Mouse (Mus musculus): ENCODE data around the gene Agbl4. TPM values are rescaled to one million over a fixed set of nuclear protein-coding genes. Genes with fewer than 3 reads are reported as not detected.
"Not testable (repeated sequence)": the region's sequence is repeated elsewhere in the genome, so short reads cannot be mapped to it uniquely, and the experiment has no call there.

Agbl4 gene
- total RNA-seq, 2 experiments from 2014 or later: 10.5 to 12.5 TPM

DNA sequence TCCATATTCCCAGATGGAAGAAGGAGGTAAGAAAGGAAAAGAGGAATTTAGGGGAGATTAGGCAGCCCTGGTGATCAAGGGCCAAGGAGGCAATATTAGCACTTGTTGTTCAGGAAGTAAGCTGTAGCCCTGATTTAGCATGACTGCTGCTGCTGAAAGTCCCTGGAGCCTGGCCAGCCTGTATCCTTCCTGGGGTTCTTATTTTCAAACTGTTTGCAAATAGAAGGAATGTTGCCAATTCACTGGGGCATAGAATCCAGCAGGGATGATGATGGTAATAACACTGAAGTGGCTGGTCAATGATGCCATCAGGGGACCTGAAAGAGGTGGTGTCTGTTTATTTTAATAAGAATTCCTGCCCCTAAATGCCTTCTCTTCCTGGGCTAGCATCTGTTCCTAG, 518.6 kb downstream of the Agbl4 start:
- peak; percentile 12 to 18 for DNase-seq (ENCODE audit: low spot score in 2 of 2)

DNA sequence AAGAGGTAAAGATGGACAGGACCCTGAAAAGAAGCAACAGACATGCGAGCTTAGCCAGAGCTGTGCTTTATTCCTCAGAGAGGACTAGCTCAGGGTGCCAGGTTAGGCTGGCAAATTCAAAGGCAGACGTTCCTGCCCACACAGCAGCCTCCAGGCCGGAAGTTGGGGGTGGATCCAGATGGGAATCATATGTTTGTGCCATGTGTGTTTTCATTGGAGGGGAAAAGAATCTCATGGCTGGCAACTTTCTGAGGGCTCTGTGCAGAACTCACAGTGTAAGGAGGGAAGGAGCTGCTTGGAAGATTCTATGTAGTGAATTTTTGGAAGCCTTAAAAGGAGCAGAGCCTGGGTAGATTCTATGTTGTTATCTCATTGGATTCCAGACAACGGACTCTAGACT, 519.1 kb downstream of the Agbl4 start:
- DNase-seq (ENCODE audit: low spot score in 2 of 2): peak; percentile 65 to 85

DNA sequence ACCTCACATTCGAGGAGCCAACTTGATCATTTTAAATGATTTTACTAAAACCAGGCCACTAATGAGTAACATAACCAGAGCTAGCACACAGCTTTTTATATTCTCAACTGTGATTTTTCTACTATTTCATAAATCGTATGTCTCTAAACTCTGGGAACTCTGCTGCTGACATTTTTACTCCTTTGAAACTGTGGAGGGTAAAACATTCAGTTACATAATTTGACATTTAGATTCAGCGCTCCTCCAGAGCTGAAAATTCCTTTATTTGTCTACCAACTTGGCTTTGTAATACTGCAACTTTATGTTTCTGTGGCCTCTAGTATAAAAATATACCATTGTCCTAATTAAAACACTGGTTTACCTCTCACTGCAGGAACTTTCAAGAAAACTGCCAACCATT, 523.6 kb downstream of the Agbl4 start:
- DNase-seq (ENCODE audit: low spot score in 2 of 2): no peak

DNA sequence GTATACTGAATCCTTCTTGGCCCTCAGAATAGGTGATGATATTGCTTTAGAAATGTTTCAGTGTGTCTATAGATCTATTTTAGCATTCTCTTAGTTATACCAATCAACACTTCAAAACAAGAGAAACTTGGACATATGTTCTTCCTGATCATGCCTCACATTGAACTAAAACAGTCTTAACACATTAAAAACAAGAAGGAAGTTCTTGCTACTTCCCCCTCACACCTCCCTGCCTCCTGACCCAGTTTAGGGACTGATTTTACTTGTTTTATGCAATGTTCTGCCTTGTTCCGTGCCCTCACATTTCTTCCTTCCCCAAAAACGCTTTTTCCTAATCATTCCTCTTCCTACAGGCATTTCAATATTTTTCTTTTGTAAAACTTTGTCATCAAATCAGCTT, 604.2 kb downstream of the Agbl4 start:
- DNase-seq (ENCODE audit: low spot score in 2 of 2): no peak

DNA sequence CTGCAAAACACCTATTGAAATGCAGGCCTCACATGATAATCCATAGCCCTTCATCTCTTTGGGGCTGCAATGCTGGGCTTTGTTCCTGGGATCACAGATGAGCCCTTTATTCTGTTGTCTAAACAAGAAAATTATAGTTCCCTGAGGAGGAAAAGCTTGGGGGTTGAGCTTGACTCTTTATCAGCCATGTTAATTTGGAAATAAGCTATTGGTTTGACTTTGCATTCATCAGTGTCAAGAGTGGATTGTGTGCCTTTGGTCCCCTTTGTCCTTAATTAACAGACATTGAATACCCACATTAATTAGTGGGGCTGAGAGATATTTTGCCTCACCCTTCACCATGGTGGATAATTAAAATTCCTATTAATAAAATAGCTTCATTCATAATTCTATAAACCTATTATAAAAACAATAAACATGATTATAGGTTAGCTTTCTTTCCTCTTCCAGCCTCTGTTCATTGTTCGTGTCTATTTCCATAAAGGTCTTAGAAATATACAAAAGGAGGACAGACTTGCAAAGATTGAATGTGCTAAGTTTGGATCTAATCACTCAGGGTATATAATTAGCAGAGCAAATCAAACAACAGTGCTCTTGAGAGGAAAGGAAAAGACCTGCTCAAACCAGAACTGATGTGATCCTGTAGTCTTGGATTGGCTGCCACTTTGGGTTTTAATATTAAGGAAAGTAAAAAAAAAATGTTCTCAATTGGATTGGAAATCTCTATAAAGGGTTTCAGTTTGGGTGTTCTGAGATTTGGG, 607.4 kb downstream of the Agbl4 start:
- DNase-seq (ENCODE audit: low spot score in 2 of 2): no peak

DNA sequence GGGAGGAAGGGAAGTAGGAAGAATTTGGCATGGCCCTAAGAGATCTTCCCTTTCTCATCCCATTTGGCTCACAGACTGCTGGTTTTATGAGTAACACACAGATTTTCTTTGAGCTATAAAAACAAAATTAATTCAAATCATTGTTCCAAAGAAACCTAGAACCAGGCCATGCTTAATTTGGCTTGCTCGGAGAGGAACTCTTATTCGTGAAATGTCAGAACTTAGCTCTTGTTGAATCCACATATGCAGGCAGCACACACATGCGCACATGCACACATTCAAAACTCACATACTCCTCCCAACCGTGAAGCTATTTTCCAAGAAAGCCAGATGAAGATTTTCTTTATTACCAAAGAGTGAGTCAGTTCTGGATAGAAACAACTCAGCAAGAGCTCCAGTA, 621.9 kb downstream of the Agbl4 start:
- peak; percentile 6 to 57 for DNase-seq (ENCODE audit: low spot score in 2 of 2)

DNA sequence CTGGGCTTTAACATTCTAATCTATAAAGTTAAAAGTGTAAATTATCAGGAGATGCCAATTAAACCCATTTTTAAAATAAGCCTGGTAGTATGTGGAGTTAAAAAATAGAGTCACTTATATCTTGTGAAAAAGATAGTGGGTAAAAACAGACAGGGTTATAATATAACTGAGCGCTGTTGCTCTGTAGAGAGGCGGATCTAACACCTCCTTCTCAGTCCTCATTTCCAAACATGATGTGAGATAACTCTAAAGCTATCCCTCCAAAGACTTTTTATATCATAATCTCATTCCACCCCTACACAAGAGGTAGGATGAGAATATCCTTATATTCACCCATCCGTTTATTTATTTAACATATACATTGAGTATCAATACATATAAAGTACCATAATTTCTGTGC, 669.9 kb downstream of the Agbl4 start:
- no peak for DNase-seq (ENCODE audit: low spot score in 2 of 2)

DNA sequence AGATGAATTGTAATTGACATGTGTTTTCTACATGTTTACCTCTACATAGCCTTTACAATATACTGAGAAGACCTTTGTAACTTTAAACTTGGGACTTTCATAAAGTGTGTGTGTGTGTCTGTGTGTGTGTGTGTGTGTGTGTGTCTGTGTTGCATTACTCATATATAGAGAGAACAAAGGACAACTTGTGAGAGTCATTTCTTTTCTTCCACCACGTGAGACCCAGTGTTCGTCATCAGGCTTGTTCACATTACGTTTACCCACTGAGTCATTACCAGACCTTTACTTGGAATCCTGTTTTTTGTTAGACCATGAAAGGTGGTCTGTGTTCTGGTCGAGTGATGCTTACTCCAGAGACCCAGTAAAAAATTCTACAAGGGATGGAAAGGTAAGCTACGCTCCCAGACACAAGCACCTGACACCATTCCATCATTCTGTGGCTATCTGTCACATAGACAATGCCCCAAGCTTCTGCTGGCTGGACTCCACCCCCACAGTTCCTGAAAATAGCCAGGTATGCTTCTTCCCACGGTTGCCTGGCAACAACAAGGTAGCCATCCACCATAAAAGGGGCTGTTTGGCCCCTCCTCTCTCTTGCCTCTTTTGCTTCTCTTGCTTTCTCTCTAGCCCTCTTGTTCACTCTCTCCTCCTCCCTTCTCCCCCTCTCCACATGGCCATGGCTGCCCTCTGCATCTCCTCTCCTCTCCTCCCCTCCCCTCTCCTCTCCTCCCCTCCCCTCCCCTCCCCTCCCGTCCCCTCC, 676.5 kb downstream of the Agbl4 start:
- no peak for DNase-seq (ENCODE audit: low spot score in 2 of 2)

DNA sequence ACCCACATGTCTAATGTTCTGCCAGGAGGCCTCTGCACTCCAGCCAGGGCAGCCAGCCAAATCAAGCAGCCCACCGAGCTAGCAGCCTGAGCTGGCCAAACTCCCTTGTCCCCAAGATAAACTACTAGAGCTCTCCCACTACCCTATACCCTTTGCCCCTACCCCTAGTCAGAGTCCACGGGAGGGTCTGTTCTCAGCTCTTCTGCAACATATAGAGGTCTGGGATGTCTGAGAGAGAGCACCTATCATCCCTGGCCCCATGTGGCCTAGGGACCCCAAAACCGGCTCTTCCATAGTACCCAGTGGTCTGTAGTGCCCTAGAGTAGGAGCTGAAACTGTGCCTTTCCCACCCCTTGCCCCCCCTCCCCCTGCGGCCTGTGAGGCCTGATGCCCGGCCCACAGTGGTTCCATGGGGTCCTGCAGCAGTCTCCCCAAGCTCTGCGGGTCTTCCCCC, 677.3 kb downstream of the Agbl4 start:
- DNase-seq (ENCODE audit: low spot score in 2 of 2): no peak

DNA sequence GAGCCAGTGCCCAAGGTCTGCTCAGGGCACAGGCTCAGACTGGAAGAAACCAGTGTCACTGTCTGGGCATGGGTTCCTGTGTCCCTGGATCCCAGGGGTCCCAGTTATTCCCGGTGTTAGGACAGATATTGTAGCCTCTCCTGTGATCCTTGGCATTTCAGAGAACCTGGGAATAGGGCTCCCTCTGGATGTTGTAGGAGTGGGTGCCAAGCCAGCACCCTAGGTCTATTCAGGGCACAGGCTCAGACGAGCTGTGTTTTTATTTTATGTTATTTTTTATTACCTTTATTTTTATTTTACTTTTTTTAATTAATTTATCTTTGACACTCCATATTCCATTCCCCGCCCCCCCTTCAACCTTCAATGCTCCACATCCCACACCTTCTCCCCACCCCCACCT, 680.3 kb downstream of the Agbl4 start:
- no peak for DNase-seq (ENCODE audit: low spot score in 2 of 2)

DNA sequence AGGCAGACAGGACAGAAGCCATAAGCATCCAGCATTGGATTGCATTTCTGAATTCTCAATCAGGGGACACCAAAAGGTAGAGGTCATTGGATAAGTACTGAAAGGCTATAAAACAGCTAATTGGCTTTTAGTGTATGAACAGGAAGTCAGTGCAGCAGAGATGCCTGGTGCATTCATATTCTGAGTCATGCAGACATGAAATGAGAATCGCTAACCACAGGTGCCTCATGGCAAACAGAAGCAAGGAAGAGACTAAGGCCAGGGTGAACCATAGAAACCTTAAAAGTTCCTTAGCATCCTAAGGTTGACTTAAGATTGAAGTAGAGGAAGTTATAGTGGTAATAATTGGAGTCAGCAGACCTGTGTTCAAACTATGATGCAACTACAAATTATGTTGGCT, 687.9 kb downstream of the Agbl4 start:
- no peak for DNase-seq (ENCODE audit: low spot score in 2 of 2)

DNA sequence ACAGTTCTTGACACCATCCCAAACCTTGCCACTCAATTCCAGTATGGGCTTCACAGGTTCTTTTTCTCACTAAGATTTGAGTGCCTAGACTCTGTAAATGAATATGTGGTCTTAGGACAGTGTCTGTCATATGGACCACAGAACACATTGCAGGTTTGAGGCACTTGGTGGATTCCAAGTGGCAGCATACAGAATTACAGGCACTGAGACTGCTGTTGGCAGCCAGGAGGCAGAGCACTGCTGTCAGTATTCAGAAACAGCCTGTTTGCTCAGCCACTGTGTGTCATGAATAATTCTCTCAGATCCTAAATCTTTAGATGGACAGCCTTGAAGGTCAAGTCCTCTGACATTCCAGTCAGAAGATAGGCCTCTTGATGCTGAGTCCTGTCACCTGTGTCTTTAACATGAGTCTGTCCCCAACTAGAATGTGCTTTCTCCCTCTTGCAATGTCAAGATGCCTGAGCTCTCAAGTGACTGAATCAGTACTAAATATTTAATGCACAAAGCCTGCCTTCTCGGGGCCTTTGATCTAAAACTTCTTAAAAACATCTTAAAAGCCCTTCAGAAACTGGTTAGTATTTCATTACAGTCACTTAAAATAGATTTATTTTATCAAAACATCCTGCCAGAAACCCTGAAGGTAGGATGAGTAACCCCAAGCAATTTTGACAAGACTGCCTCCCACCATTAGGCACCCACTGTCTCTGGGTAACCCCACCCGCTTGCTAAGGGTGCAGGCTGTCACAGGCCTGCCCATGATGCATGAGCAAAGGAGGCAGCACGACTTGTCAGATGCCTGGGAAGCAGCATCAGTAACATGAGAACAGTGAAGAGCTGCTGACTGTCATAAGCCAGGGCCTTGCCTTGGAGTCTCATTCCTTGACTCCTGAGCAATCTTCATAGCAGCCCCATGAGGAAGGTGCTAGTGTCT, 739.0 kb downstream of the Agbl4 start:
- DNase-seq (ENCODE audit: low spot score in 2 of 2): peak in 1 of 2 experiments; percentile 9

DNA sequence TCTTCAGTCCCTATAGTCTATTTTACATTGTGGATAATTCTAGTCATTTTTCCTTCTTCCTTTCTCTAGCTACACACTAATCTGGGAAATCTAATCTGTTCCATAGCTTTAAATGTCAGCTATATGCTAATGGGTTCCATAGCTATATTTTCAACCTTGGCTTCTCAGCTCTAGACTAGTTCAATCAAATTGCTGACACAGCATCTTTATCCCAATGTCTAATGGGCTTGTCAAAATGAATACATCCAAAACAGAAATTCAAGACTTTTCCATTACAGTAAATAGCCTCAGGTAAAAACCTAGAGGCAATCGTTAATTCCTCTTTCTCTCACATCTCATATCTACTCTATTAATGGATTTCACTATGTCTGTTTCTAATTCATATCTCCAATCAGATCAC, 750.3 kb downstream of the Agbl4 start:
- no peak for DNase-seq (ENCODE audit: low spot score in 2 of 2)

DNA sequence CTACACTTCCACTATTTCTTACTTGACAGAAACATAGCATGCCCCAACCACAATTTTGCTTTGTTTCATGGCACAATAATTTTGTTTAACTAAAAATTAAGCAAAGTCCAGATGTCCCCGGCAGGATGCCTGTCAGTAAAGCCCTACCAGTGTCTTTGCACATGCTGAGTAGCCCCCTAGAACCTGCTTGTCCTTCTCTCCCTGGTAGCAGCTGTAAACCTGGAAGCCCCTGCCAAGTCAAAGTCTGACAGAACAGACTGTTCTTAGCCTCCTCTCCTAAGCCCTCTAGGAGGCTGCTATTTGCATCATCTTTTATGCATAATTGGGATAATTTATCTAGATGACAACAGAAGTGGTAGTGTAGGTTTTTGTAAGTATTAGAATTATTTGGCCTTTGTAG, 758.4 kb downstream of the Agbl4 start:
- DNase-seq (ENCODE audit: low spot score in 2 of 2): no peak

DNA sequence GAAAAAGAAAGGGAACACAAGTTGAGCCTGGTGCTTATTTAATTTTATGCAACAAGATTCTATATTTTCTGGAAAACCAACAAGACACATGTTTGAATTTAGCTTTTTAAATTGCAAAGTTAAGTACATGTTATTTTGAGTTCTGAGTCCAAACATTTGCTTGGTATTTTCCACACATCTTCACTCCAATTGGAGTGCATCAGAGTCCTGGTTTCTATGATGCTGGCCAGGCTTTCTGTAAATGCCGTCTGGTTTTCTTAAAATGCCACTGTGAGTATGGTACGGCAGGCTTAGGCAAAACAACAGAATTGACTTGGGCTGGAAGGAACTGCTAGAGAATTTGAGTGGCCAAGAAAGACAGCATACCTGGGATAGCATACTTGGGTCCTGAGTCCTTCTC, 784.0 kb downstream of the Agbl4 start:
- no peak for DNase-seq (ENCODE audit: low spot score in 2 of 2)

DNA sequence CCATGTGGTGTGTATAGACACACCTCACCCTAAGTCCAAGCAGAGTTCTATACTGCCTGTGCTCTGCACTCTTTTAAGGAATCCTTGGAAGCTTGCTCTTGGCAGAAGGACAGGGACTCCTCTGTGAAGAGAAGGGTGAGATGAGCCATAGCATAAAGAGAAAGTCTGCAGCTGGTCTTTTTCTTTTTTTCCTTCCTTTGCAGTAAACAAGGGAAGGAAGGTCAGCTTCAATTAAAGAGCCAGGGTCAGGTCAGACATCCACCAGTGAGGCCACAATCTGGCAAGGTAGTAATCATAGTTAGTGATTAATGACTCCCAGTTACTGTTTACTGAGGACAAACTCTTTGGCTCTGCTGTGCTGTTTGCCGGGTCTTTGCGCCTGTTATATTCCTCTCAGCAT, 802.6 kb downstream of the Agbl4 start:
- no peak for DNase-seq (ENCODE audit: low spot score in 2 of 2)

DNA sequence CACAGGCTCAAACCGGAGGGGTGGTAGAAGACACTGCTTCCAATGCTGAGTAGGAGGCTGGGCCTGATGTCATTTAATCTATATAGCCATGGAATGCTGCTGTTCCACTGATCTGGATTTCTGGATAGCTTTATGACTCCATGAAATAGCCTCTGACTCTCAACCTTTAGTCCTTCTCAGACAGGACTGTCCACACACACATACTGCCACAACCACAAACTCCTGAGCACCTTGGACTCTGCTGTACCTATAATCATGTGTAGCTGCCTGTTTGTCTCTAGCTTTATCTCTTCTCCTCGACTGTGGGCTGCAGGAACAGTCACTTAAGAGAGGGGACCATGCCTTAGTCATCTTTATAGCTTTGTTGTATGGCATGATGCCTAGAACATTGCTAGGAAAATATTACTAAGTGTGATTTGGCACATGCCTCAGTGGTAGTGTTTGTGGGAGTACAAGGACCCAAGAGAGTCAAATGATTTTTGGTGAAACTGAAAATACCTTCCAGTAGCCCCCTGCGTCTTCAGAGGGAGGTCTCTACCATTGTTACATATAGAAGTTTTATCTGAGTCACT, 817.8 kb downstream of the Agbl4 start:
- DNase-seq (ENCODE audit: low spot score in 2 of 2): peak in 1 of 2 experiments; percentile 1

DNA sequence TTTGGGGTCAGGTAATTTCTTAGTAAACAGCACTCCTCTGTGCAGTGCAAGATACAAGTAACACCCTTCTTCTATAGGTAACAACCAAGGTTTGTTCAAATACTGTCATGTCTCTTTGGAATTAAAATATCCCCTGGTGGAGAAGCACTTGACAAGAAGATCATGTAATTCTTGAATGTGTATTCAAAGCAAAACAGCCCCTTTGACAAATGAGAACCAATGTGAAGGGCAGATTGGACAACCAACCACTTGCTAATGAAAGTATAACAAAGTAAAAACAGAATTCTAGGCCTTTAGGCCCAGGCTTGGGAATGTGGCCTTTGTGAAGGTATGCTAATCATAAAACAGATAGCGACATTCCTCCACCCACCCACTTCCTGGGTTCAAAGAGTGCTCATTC, 821.6 kb downstream of the Agbl4 start:
- not testable (repeated sequence) for DNase-seq (ENCODE audit: low spot score in 2 of 2)

DNA sequence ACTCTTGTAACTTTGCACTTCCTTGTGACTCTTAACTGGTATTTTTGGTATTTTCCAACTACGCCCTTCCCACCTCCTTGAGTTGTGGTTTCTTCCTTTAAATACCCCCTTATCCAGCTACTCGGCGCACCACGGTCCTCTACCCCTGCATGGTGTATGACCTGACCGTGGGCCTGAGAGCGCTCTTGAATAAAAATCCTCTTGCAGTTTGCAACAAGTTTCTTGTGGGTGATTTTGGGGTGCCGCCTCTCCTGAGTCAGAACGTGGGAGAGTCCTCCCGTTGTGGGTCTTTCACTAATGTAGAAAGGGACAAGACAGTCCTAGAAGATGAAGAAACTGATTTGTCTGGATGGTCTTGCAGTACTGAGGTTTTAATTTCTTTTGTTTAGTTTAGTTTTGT, 822.1 kb downstream of the Agbl4 start:
- DNase-seq (ENCODE audit: low spot score in 2 of 2): not testable (repeated sequence)

DNA sequence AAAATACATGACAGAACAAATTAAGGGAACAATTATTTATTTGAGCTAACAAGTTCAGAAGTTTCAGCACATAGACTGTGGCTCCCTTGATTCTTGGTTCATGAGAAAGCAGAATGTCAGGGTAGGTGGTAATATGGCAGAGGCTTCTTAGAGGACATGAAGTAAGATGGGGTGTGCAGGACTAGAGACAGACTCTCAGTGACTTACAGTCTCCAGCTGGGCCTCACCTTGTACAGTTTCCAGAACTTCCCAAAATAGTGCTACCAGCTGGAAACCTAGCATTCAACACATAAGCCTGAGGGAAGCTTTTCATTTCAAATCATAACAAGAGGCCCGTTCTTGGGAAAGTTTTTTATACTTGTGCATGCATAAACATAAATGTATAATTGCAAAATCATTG, 836.4 kb downstream of the Agbl4 start:
- DNase-seq (ENCODE audit: low spot score in 2 of 2): no peak

DNA sequence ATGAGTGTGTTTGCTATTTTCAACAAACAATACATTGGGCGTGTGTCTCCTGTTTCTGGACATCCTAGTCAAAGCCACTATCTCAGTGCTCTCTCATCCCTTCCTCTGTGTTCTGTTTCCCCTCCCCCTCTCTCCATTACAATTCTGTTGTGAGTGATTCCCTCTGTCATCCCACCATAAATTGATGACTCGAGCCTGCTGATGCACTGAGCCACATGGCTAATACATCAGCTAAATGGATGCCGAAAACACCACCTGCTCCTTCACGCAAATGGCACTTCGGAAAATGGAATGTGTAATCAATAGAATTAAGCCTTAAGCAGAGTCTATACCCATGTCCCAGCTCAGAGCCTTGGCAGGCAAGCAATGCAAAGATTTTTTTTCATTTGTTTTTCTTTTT, 854.5 kb downstream of the Agbl4 start:
- peak; percentile 7 to 10 for DNase-seq (ENCODE audit: low spot score in 2 of 2)

Measured in layer of hippocampus, postnatal 14 days (tissue).